Mouse (Mus musculus) lung, postnatal 0 days (tissue): ENCODE measurements around the gene Tex37.

Source experiments
- CTCF ChIP-seq: IDR thresholded peaks from 2 replicates; pipeline ENCODE4 v1.5.1; 2016; ENCODE audit warnings: antibody characterized with exemption, mild to moderate bottlenecking
- EP300 ChIP-seq: IDR thresholded peaks from 2 replicates; pipeline ENCODE4 v1.6.1; 2016; ENCODE audit warnings: antibody characterized with exemption, mild to moderate bottlenecking, control low read depth

GRCm38 (mm10) chr6:70872570-70872969 lies 46.2 kb downstream of the Tex37 start:
- TF ChIP-seq CTCF (no peak), EP300 (no peak)
